Mouse (Mus musculus): ENCODE data around the gene Cep131.

Cep131 gene

DNA sequence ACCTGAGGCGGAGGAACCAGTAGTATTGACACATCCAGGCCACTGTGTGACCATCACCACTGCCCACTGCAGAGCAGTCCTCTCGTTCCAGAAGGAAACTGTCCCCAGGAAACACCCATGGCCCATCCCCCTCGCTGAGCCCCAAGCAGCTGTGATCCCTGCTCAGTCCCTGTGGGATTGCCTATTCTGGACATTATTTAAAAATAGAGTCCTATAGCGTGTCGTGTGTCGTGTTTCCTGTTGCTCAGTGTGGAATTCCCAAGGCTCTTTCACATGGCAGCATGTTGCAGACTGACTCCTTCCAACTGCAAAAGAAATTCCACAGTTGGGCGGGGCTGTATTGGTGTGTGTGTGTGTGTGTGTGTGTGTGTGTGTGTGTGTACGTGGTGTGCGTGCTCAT, 34.4 kb downstream of the Cep131 start:
- 52% methylated on average over 9 of the region's 9 CpGs for WGBS

DNA sequence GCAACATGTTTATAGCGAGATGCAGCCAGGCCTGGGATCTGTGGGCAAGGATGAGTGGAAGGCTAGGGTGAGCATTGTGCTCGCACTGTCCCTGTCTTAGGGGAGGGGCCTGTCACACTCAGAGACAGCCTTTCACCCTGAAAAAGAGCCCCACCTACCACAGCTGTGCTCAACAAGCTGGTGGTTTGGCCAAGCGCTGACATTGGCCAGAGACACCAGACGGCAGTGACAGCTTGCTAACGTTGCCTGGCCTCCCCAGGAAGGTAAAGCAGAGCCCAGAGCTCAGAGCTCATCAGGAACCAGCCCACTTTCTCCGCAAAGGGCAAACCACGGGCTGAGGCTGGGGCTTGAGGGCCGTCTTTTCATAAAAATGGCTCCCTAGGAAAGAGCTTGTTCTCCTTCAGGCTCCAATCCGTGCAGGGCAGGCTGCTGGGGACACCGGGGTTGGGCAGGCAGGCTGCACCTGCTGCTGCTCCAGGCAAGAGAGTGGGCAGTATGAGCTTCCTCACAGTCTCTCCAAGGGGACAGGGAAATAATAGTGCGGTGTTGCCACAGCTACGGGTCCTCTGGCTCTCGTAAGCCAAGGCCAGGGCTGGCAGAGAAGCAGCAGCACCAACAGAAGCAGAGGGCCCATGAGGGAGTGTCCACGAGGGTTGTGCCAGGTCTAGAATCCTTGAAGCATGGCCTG, 35.4 kb downstream of the Cep131 start:
- WGBS: 42% methylated on average over 14 of the region's 14 CpGs

DNA sequence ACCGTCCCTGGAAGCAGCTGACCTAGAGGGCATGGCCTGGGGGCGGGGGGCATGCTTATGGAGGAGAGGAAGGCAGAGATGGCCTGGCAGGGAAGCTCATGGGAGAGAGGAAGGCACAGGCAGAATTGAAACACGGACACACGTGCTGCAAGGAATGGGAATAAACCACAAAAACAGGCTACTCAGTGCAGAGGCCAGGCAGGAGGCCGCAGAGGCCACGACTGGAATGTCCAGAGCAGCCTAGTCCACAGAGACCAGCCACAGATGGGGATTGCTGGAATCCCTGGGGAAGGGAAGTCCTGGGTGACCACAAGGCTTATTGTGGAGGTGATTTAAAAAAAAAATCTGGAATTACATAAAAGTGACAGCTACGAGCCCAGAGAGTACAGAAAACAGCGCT, 37.6 kb downstream of the Cep131 start:
- WGBS: 78% methylated on average over 8 of the region's 8 CpGs

DNA sequence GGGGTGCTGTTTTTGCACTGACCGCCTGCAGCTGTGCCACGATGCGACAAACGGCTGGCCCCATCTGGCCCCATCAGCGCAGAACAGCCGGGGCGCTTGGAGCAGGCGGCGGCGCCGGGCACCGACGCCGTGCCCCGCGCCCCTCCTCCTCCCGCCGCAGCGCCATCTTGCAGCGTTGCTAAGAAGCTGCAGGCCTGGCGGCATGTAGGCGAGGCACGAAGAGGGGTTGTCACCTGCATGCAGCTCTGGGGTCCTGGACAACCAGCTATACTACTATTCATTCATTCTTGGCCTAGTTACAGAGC, 38.4 kb downstream of the Cep131 start:
- WGBS: 9% methylated on average over 23 of the region's 23 CpGs

DNA sequence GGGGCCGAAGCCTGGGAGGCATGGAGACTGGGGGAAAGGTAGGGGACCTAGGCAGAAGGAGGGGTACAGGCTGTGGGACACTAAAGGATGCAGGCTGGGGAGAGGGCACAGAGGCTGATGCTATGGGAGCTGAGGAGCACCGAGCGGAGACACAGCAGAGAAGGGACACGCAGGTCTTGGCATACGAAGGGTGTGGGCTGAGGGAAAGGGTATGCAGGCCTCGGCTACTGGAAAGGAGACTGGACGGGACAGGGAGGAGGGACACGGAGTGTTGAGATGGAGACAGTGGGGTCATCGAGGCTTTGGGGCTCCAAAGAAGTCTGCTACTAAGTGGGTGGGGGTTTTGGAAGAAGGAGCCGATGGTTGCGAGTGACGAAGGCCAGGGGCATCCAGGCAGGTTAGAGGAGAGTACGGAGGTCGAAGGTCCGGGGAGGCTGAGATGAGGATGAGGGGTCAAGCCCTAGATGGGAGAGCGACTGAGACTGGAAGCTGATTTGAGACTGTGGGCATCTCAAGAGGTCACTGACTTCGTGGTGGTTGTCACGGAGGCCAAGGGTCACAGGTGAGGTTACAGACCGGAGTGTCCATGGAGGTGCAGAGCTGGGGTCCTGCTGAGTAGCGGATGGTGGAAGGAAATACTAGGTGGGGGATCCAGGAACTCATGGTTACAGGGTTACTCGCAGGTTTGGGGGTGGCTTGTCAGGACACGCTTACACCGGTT, 38.9 kb downstream of the Cep131 start:
- 11% methylated on average over 23 of the region's 23 CpGs for WGBS

DNA sequence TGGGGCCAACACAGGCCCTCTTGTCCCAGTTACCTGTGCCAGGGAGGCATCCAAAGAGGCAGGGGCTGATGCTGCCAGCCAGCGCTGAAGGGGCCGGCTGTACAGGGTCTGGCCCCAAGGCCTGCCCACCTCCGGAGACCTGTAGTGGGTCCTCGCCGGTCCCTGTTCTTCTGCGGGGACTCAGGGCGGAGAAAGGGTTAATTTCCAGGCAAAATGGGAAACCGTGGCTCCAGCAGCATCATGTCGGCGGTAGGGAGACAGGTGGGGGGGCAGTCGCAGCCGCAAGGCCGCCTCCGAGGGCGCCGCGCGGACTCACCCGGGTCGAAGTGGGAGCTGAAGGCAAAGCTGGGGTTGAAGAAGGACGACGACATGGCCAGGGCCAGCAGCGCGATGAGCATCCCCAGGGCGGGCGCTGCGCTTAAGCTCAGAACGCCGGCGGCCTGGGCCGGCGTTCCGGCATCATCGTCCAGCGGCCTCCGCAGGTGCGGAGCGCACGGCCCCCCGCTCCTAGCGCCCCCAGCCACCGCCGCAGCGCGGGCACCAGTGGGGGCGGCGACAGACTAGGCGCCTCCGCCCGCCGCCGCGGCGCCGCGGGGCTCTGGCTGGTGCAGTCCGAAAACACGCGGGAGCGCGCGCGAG, 40.0 kb downstream of the Cep131 start, which contains the start of gene Aatk:
TSS of gene Aatk (minus strand) at position 615 of the 639 bp plus-strand sequence.
- 1% methylated on average over 63 of the region's 63 CpGs for WGBS

DNA sequence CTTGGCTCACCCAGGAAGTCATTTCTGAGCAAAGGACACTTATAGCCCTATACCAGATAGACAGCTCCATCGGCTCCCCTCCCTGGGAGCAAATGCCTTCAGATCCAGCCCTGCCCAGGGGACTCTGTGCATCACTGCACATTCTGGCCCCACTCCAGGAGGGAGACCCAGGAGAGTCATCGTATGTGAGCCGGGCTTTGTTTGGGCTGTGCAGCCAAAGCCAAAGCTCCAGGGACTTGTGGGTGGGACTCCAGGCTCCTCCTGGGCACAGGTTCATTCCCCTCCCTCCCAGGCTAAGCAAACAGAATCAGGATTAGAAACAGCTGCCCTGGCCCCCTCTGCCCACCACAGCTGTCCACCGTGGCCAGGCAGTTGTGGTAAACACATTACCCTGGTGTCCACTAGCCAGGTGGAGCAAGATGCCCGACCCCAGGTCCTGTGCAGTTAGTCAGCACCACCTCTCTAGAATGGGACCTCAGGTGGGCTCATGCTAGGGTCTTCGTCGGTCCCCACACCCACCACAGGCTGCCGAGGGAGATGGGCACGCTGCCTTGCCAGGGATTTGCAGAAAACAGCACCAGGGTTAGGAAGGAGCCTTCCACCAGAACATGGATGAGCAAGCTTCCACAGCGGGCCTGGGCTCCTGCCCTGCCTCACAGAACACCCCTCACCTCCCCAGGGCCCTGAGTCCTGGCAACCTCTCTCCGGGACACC, 40.6 kb downstream of the Cep131 start:
- WGBS: 17% methylated on average over 11 of the region's 11 CpGs

DNA sequence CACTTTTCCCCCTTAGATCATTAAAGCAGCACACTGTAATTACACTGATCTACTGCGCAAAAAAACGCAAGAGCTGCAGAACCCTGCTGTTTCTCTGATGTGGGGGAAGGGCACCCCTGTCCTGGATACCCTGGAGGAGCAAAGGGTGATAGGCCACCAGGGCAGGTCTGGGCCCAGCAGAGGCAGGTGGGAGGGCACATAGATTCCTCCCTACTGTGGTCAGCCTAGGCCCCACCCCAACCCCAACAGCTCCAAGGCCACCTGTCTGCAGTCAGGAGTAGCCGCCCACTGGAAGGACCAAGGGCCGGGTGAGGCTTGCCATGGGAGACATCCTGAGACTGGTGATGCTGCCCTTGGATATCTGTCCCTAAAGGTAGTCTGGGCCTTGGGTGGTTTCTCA, 41.3 kb downstream of the Cep131 start:
- WGBS: 39% methylated on average over 4 of the region's 4 CpGs

DNA sequence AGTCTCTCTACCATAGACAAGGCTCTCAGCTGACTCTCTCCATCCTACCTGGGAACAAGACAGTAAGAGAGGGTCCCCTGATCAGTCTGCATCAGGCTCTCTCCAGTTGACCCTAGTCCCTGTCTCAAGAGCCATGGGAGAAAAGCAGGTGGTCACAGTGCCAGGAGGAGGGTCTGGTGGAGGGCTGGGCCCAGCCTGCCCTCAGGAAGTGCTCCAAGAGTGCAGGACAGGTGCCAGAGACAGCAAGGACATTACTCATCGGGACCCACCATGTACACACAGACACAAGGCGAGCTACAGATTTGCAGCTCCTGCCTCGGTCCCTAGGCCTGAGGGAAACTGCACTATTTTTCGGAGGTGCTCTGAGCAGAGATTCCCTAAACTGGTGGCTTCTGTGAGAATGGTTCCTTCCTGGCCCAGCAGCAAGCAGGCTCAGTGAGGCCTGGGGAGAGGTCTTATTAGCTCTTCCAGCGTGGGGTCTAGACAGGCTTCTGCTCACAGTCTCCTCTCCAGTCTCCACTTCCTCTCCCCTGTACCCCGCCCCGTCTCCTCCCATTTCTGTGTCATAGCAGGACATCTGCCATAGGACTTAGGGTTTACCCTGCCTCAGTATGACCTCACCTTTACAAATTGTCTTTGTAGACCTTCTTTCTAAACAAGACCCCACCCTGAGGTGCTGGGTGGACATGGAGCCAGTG, 44.3 kb downstream of the Cep131 start:
- 36% methylated on average over 7 of the region's 7 CpGs for WGBS

DNA sequence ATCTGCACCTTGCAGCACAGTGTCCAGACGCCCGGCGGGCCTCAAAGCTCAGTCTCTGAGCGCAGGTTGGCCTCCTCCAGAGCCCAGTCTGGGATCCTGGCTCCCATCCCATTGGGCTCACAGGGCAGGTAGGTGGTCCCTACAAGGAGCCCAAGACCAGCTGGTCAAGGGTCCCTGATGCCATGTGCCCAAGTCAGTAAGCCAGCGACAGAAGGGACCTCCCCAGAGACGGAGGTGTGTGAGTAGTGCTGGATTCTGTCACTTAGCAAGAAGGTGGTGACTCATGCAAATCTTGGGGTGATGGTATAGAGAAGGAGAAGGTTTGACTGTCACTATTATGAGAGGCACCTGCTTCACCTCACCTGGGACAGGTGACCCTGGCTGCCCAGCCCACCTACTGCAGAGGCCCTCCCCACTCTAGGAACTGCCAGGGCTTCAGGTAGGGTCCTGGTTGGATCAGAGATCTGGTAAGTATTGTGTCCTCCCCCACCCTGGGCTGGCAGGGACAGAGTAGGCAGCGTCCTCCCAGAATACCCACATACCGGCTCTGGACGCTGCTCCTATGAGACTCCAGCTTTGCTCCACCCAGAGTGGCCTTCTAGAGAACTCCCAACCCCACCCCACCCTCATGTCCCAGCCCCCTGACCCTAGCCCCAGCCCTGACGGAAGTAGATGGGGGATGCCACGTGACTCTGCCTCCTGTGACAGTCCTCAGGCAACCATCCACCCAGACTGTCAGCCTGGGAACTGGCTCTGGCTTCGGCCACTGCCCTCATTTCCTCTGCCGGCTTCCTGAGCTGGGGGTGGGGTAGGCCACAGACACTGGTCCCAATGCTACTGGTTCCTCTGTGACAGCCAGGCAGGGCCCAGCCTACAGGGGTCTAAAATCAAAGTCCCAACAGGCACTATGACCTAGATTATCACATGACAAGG, 45.2 kb downstream of the Cep131 start:
- WGBS: 38% methylated on average over 13 of the region's 13 CpGs

DNA sequence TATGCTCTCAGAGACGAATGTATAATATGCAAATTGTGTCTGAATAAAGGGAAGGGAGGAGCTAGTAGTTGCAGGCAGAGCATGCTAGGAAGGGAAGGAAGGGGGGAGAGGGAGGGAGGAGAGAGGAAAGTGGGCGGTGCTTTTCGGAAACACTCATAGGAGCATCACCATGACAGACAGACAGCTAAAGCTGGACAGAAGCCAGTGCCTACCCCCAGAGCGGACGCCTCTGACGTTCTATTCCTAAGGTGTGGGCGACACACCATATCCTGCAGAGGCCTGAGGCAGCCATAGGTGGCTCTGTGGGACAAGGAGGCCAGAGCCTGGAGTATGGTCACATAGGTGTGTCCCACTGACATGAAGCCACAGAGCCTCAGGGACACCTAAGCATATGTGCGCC, 46.2 kb downstream of the Cep131 start:
- WGBS: 33% methylated on average over 8 of the region's 8 CpGs

DNA sequence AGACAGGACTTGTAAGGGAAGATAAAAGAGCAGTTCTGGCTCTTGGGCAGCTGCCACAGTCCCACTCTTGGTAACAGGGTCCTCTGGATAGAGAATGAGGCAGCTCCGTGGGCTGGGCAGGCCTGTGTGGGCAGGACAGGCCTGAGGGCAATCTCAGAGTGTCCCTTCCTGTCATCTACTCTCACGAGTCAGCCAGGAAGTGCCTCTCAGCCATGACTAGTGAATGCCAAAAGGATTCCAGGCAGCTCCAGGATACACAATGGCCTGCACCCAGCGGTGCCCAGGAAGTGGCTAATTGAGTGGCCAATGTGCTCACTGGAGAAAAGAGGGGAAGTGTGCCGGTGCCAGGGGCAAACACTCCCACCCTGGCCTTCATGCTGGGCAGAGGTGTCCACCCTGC, 47.0 kb downstream of the Cep131 start:
- 8% methylated on average over 4 of the region's 4 CpGs for WGBS

DNA sequence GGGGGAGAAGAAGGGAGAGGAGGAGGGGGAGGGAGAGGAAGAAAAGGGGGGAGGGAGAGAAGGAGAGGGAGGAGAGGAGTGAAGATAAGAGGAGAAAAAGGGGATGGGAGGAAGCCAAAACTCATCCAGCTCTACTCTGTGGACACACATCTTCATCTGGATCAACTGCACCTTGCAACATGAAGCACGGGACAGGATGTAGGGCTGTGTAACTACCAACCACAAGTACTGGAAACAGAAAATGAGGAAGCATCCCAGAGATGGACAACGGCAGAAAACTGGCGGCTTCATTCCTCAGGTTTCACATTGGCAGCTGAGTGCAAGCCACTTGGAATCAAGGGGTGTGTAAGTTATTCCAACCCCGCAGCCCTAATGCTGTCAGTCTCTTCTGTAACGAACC, 51.9 kb downstream of the Cep131 start:
- 52% methylated on average over 5 of the region's 5 CpGs for WGBS

DNA sequence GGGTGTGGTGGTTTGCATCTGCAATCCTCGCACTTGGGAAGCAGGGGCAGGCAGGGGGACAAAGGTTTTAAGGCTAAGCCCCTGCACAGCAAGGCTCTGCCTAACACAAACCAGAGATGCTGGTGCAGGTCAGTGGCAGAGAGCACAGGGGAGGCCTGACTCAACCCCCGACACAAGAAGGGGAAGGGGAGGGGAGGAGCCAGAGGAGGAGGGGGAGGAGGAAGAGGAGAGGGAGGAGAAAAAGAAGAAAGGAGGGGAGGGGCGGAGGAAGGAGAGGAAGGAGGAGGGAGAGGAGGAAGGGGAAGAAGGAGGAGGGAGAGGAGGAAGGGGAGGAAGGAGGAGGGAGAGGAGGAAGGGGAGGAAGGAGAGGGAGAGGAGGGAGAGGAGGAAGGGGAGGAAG, 52.3 kb downstream of the Cep131 start:
- WGBS: 51% methylated on average over 3 of the region's 3 CpGs

DNA sequence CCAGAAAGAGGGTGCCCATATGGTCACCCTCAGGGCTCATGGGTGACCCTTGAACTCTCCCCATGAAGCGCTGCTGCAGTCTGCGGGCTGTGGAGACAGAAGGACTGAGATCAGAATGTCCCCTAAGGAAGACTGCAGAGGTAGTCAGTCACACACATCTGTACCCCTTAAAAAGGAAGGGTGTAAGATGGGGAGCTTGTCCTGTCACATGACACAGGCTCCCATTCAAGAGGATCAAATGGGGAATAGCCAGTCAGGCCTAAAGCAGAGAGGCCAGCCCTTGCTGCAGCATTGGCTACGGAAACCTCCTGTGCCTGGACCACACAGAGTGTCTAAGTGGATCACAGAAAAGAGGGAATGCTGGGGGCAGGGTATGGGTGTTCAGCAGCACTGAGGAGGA, 53.2 kb downstream of the Cep131 start:
- 85% methylated on average over 3 of the region's 3 CpGs for WGBS

DNA sequence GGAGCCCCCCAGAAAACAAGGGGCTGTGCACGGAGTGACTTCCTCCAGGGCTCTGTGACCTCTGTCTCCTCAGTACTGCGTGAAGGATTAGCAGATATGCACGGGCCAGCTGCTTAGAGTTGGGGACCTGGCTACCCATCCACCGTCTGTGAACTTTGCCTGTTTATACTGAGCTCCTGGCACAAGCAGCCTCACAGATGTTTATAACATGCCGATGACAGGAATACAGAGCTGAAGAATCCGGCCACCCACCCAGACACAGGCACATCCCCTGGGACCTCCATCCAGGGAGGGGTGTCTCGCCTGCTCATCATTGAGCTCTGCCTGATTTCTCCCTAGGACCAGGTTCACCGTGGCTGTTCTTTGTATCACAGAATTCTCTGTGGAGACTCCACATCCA, 54.6 kb downstream of the Cep131 start:
- 48% methylated on average over 8 of the region's 8 CpGs for WGBS

DNA sequence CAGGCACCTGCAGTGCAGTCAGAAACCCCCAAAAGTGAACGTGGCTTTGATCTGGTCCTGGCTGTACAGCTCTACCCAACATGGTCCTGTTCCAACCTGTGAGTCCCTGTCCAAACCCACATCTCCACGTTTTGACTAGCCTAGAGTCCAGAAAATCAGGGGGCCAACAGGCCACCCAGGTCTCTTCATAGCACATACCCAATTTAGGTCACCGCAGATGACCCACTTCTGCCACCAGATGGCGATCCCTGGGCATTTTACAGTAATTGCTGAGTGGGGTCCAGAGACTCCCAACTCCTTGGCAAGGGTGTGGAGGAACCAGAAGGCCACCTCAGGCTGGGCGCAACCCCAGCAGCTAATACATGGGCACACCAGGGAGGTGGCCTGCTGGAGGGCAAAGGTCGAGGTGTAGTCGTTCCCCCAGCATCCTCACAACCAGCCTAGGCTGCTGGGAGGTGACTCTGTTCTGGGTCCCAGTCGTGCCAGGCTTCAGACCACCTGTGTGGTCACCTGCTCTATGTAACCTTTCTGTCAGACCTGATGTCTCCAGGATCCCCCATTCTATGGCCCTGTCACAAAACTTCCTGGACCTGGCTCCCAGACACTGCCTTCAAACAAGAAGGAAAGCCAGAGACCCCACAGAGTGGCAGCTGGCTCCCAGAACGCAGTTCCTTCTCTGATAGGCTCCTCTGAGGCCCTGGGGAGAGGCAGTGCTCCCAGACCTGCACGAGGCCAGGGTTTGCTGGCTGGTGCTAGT, 56.3 kb downstream of the Cep131 start:
- 36% methylated on average over 10 of the region's 10 CpGs for WGBS

DNA sequence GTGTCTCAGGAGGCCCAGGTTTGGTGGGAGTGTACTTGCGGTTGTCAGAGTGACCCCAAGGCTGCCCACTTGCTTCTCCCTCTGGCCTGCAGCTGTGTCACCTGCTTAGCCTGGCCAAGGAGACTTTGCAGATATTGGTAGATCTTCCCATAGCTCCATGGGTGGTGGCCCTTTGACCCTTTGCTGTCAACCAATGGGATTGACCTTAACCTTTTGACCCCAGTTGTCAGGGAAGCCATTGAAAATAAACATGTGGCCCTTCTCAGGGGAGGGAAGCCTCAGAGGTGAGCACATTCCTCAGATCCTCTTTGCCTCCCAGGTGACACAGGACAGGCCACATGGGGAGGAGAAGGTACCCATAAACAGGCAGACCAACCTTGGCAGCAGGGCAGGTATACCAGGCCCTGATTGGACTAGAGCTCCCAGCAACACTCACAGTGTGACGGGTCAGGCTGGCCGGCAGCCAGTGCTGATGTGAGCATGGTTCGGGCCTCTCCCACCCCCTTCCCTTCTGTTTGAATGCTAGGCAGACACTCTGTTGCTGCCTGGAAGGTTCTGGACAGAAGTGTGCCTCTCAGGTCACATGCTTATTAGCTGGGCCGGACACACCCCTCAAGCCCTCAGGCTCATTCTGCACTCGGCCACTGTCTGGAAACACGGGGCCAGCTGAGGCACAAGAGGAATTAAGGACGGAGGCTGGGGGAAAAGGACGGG, 57.0 kb downstream of the Cep131 start:
- 48% methylated on average over 9 of the region's 9 CpGs for WGBS

DNA sequence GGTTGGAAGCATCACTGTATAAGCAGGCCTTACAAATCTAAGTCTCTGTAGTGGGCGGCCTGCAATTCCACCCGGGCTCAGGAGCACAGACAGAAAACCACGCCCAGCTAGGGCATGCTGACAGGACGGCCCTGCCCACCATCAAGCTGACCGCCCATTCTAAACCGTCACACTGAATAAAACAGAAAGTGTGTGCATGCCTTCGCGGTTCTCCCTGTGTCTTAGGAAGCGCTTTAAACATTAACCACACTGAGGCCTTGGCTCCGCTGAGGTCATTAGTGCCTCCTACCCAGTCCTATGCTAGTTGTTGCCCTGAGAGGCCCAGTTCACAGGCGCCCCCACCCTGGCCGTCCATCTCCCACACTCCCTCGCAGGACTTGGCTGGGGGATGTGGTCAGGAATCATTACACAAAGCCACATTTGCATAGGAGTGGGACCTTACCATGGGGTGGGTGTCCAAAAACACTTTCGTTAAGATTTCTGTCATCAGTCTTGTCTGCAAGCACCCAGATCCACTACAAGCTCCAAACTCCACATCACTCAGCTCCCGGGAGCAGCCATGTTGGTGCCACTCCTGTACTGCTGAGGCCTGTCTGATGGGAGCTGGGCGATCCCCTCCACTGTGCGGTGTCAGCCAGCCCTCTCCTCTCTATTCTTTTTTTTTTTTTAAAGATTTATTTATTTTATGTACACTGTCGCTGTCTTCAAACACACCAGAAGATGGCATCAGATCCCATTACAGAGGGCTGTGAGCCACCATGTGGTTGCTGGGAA, 58.1 kb downstream of the Cep131 start:
- WGBS: 72% methylated on average over 18 of the region's 18 CpGs
